Mouse (Mus musculus) thymus, adult 2 months (tissue): ENCODE results near the gene Ctbp2. TPM values are rescaled to one million over a fixed set of nuclear protein-coding genes. Genes with fewer than 3 reads are reported as not detected.

Experiments
- DNase-seq: peaks from one replicate; pipeline ENCODE4 v3.0.0; 2021
- H3K27ac ChIP-seq: fragments of 200-500 bp; 2 replicates; pipeline ENCODE4 v1.5.1; 2012; ENCODE audit warnings: low read length, control low read depth; ENCODE audit not compliant: control insufficient read depth, insufficient read depth
- H3K27me3 ChIP-seq: fragments of 200-500 bp; 2 replicates; pipeline ENCODE4 v1.6.1; 2012; ENCODE audit warnings: mild to moderate bottlenecking, low read length, moderate library complexity, mixed read lengths; ENCODE audit not compliant: control insufficient read depth, insufficient read depth
- H3K36me3 ChIP-seq: fragments of 200-500 bp; 2 replicates; pipeline ENCODE4 v1.6.1; 2012; ENCODE audit warnings: mild to moderate bottlenecking, low read length, moderate library complexity; ENCODE audit not compliant: control insufficient read depth, insufficient read depth
- H3K4me1 ChIP-seq: fragments of 200-500 bp; replicated peaks from 2 replicates; pipeline ENCODE4 v1.6.1; 2012; ENCODE audit warnings: low read length; ENCODE audit not compliant: control insufficient read depth, insufficient read depth
- H3K4me3 ChIP-seq: fragments of 200-500 bp; 2 replicates; pipeline ENCODE4 v1.5.1; 2012; ENCODE audit warnings: mild to moderate bottlenecking, low read length, control low read depth, moderate library complexity; ENCODE audit not compliant: control insufficient read depth, insufficient read depth
- CTCF ChIP-seq: fragments of 200-500 bp; IDR thresholded peaks from 2 replicates; pipeline ENCODE4 v1.5.1; 2012; ENCODE audit warnings: mild to moderate bottlenecking, control low read depth, low read length, moderate library complexity, borderline replicate concordance; ENCODE audit not compliant: control insufficient read depth, poor library complexity, insufficient read depth; ENCODE audit errors: extremely low read depth
- POLR2A ChIP-seq: fragments of 200-500 bp; IDR thresholded peaks from 2 replicates; pipeline ENCODE4 v1.6.1; 2012; ENCODE audit warnings: mild to moderate bottlenecking, low read length, control low read depth, moderate library complexity; ENCODE audit not compliant: control insufficient read depth, poor library complexity, insufficient read depth; ENCODE audit errors: extremely low read depth
- WGBS: fragments of 180-500 bp; shearing (Covaris S2); methylation state at CpG from one replicate; pipeline ENCODE4 v1.1.7; 2018; 5-methylcytosine and 5-hydroxymethylcytosine counted together
- polyA plus RNA-seq: library from polyadenylated mRNA; depleted of rRNA; stranded (reverse); fragments of >200 nt; gene quantifications from 2 replicates; pipeline ENCODE4 v1.2.3, GENCODE M21; 2012; rRNA removed

Gene Ctbp2
- polyA plus RNA-seq, 1 experiment, result 14.0 TPM

DNA sequence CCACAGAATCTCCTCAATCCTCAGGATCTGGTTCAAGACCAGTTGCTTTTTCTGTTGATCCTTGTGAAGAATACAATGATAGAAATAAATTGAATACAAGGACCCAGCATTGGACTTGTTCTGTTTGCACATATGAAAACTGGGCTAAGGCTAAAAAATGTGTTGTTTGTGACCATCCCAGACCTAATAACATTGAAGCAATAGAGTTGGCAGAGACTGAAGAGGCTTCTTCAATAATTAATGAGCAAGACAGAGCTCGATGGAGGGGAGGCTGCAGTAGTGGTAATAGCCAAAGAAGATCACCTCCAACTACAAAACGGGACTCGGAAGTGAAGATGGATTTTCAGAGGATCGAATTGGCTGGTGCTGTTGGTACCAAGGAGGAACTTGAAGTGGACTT lies 174.2 kb downstream of the Ctbp2 start:
- Histone ChIP-seq H3K27me3 (no peaks in the 10 kb centered on the region), H3K27ac (no peak overlapping the region), H3K4me1 (0 out of 2 replicates have a peak, but pooled peaks cover 2% of the 10 kb centered on the region), H3K4me3 (no peak overlapping the region), H3K36me3 (no peaks in the 10 kb centered on the region)
- WGBS, result 91% methylated on average over 4 of the region's 4 CpGs
- no peak for DNase-seq
- TF ChIP-seq POLR2A, result no peak
- no peak for TF ChIP-seq CTCF

- WGBS, result 97% methylated on average over 2 of the region's 2 CpGs
- H3K4me1 ChIP-seq, result no peaks in the 10 kb centered on the region
- no peak for DNase-seq
- H3K36me3 ChIP-seq, result no peaks in the 10 kb centered on the region
- no peak overlapping the region for H3K4me3 ChIP-seq
- H3K27ac ChIP-seq, result no peak overlapping the region
- no peaks in the 10 kb centered on the region for H3K27me3 ChIP-seq
- TF ChIP-seq CTCF (no peak), POLR2A (no peak)
Measured at GRCm38 (mm10) chr7:132940569-132940968, 183.6 kb downstream of the Ctbp2 start.

DNA sequence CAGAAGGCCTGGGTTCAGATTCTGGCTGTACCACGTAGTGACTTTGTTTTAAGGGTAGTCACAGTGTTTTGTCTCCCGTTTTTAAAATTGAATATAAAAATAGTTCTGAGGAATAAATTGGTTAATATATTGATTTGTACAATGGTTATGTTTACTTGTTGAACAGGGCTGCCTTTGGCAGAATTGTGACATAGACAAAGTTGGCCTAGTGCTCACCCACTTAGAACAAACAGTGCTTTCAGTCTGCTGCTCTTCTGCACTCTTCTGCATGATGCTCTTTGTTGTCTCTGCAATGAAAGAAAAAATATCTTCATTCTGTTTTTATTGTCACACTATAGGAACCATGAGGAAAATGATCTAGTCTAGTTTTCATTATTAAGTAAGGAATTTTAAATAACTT lies 185.0 kb downstream of the Ctbp2 start:
- WGBS, result 94% methylated on average over 2 of the region's 2 CpGs
- no peak for DNase-seq
- Histone ChIP-seq H3K4me1 (no peaks in the 10 kb centered on the region), H3K27me3 (no peaks in the 10 kb centered on the region), H3K4me3 (no peak overlapping the region), H3K36me3 (no peaks in the 10 kb centered on the region), H3K27ac (no peak overlapping the region)
- TF ChIP-seq CTCF, result no peak
- no peak for TF ChIP-seq POLR2A

Other genes starting within 250 kb of the Ctbp2 start
- gene Zranb1, start 193.2 kb downstream of the Ctbp2 start, polyA plus RNA-seq, result 8.5 TPM in 2 replicates
- 9.0 and 12.1 TPM in 2 replicates for gene Fgfr2, start 1.0 kb downstream of the Ctbp2 start, polyA plus RNA-seq